Comparison of ENCODE assay signal across 22 mouse cellular contexts in genomic region chr17:79937921-79938601, GRCm38 (mm10). TPM values are rescaled to one million over a fixed set of nuclear protein-coding genes. Genes with fewer than 3 reads are reported as not detected.
DNase-seq lines count a peak whose midpoint lies in the region; ATAC-seq and TF ChIP-seq lines count a peak whose summit lies in the region.
"Had no signal": no experiment of that assay in that cellular context is flagged by ENCODE, and none has a peak within 500 bp of the region (broad histone marks: within the 10 kb centered on the region; RNA-seq: fewer than 3 reads in every experiment).

No protein-coding gene starts in this region.

- no peaks in the 10 kb centered on the region for H3K4me1 ChIP-seq in forebrain, postnatal 0 days (ENCODE audit: insufficient read depth)
- no peaks in the 10 kb centered on the region for H3K4me1 ChIP-seq in forebrain, embryonic 11.5 days (replicated peaks; ENCODE audit: control insufficient read depth, insufficient read depth, low read length)
- no peaks in the 10 kb centered on the region for H3K4me1 ChIP-seq in stomach, embryonic 16.5 days (ENCODE audit: control insufficient read depth, insufficient read depth, low read length)
- H3K4me1 ChIP-seq in stomach, postnatal 0 days (replicated peaks; ENCODE audit: control insufficient read depth, insufficient read depth): no peaks in the 10 kb centered on the region
- H3K4me1 ChIP-seq: neural tube, embryonic 15.5 days; stomach, embryonic 15.5 days had no signal

- H3K27ac ChIP-seq in forebrain, postnatal 0 days (ENCODE audit: low read depth, low read length): no peak overlapping the region
- no peak overlapping the region for H3K27ac ChIP-seq in forebrain, embryonic 11.5 days (ENCODE audit: low read depth, low read length)
- H3K27ac ChIP-seq in stomach, embryonic 16.5 days (ENCODE audit: low read length): no peak overlapping the region
- H3K27ac ChIP-seq in stomach, postnatal 0 days (replicated peaks): no peak overlapping the region
- H3K27ac ChIP-seq: limb, embryonic 15.5 days; neural tube, embryonic 15.5 days; stomach, embryonic 15.5 days had no signal

- no peak overlapping the region for H3K4me2 ChIP-seq in forebrain, postnatal 0 days (ENCODE audit: low read depth)
- no peak overlapping the region for H3K4me2 ChIP-seq in forebrain, embryonic 11.5 days (ENCODE audit: low read depth, low read length, severe bottlenecking)
- no peak overlapping the region for H3K4me2 ChIP-seq in stomach, embryonic 16.5 days (ENCODE audit: low read depth, low read length)
- no peak overlapping the region for H3K4me2 ChIP-seq in stomach, postnatal 0 days (replicated peaks; ENCODE audit: low read depth)
- H3K4me2 ChIP-seq: limb, embryonic 15.5 days; midbrain, embryonic 11.5 days; neural tube, embryonic 15.5 days; stomach, embryonic 15.5 days had no signal

- H3K9ac ChIP-seq in forebrain, postnatal 0 days: no peak overlapping the region
- H3K9ac ChIP-seq in forebrain, embryonic 11.5 days (ENCODE audit: low read length): no peak overlapping the region
- no peak overlapping the region for H3K9ac ChIP-seq in stomach, embryonic 16.5 days (ENCODE audit: low read length)
- H3K9ac ChIP-seq in stomach, postnatal 0 days (ENCODE audit: low read length): no peak overlapping the region
- H3K9ac ChIP-seq: limb, embryonic 15.5 days; neural tube, embryonic 15.5 days; stomach, embryonic 15.5 days had no signal

- peak; percentile 51 for DNase-seq in forebrain, postnatal 0 days
- no peak for DNase-seq in forebrain, embryonic 11.5 days (ENCODE audit: low spot score)
- DNase-seq in stomach, postnatal 0 days (ENCODE audit: low spot score): no peak
- DNase-seq in gonadal fat pad, adult 2 months (ENCODE audit: low read depth): peak; percentile 63
- DNase-seq in cerebellum, adult 11 months: no peak
- no peak for DNase-seq in Muller cell, postnatal 12 days (ENCODE audit: inconsistent ontology term)
- DNase-seq in thymus, postnatal 4 days: no peak
- DNase-seq: cerebellum, adult 9-11 months; embryo, embryonic 11 days; gastrocnemius, postnatal 25 days; kidney, postnatal 10 days; layer of hippocampus, adult 9-11 months; lung, postnatal 36 days; retina, postnatal 1 day; thymus, postnatal 36 days had no signal

- H3K9me3 ChIP-seq in forebrain, postnatal 0 days (ENCODE audit: low read length): no peaks in the 10 kb centered on the region
- no peaks in the 10 kb centered on the region for H3K9me3 ChIP-seq in forebrain, embryonic 11.5 days (ENCODE audit: control insufficient read depth, low read length)
- no peaks in the 10 kb centered on the region for H3K9me3 ChIP-seq in stomach, embryonic 16.5 days (replicated peaks; ENCODE audit: control insufficient read depth, low read length)
- H3K9me3 ChIP-seq in stomach, postnatal 0 days (ENCODE audit: control insufficient read depth, low read length): no peaks in the 10 kb centered on the region
- H3K9me3 ChIP-seq: limb, embryonic 15.5 days; neural tube, embryonic 15.5 days; stomach, embryonic 15.5 days had no signal

- H3K27me3 ChIP-seq in forebrain, postnatal 0 days (ENCODE audit: insufficient read depth, low read length): no peaks in the 10 kb centered on the region
- no peaks in the 10 kb centered on the region for H3K27me3 ChIP-seq in forebrain, embryonic 11.5 days (ENCODE audit: control insufficient read depth, insufficient read depth, low read length)
- H3K27me3 ChIP-seq in stomach, embryonic 16.5 days (ENCODE audit: control insufficient read depth, insufficient read depth, low read length): no peaks in the 10 kb centered on the region
- no peaks in the 10 kb centered on the region for H3K27me3 ChIP-seq in stomach, postnatal 0 days (ENCODE audit: control insufficient read depth, insufficient read depth, low read length)
- H3K27me3 ChIP-seq: neural tube, embryonic 15.5 days; stomach, embryonic 15.5 days had no signal

- H3K36me3 ChIP-seq in forebrain, postnatal 0 days (ENCODE audit: insufficient read depth): no peaks in the 10 kb centered on the region
- no peaks in the 10 kb centered on the region for H3K36me3 ChIP-seq in forebrain, embryonic 11.5 days (ENCODE audit: control insufficient read depth, insufficient read depth, low read length)
- no peaks in the 10 kb centered on the region for H3K36me3 ChIP-seq in stomach, embryonic 16.5 days (ENCODE audit: control insufficient read depth, insufficient read depth, low read length)
- no peaks in the 10 kb centered on the region for H3K36me3 ChIP-seq in stomach, postnatal 0 days (ENCODE audit: control insufficient read depth, insufficient read depth, low read length)
- H3K36me3 ChIP-seq: limb, embryonic 15.5 days; neural tube, embryonic 15.5 days; stomach, embryonic 15.5 days had no signal

- ATAC-seq in forebrain, postnatal 0 days: peak; percentile 14; the same call in 1 of the 2 replicates
- no peak for ATAC-seq in forebrain, embryonic 11.5 days (replicated peaks; ENCODE audit: low FRiP score)
- 0 out of 2 replicates have a peak, but pooled peaks have one; percentile 50 for ATAC-seq in stomach, embryonic 16.5 days (ENCODE audit: insufficient read depth, low FRiP score)
- no peak for ATAC-seq in stomach, postnatal 0 days (ENCODE audit: low FRiP score, low TSS enrichment)
- ATAC-seq: inflammation-experienced regulatory T-cells, adult 6 months had no signal

- WGBS in forebrain, postnatal 0 days: 61% methylated on average over 10 of the region's 10 CpGs
- WGBS in forebrain, embryonic 11.5 days: 88% methylated on average over 10 of the region's 10 CpGs
- WGBS in stomach, embryonic 16.5 days: 69% methylated on average over 10 of the region's 10 CpGs
- 74% methylated on average over 10 of the region's 10 CpGs for WGBS in stomach, postnatal 0 days

- no peak overlapping the region for H3K4me3 ChIP-seq in forebrain, postnatal 0 days (ENCODE audit: low read depth, low read length)
- no peak overlapping the region for H3K4me3 ChIP-seq in forebrain, embryonic 11.5 days (ENCODE audit: low read depth, low read length)
- H3K4me3 ChIP-seq in stomach, embryonic 16.5 days (replicated peaks; ENCODE audit: low read length): no peak overlapping the region
- H3K4me3 ChIP-seq in stomach, postnatal 0 days (ENCODE audit: low read depth, low read length): no peak overlapping the region
- H3K4me3 ChIP-seq: erythroblast, embryonic 14.5 days; limb, embryonic 15.5 days; neural tube, embryonic 15.5 days; stomach, embryonic 15.5 days had no signal

- TF ChIP-seq CTCF in forebrain, postnatal 0 days (IDR thresholded peaks at IDR 0.05; ENCODE audit: low read depth): no peak
- TF ChIP-seq CTCF in stomach, postnatal 0 days (IDR thresholded peaks at IDR 0.05; ENCODE audit: low read depth): no peak

- no peak for TF ChIP-seq EP300 in stomach, postnatal 0 days (optimal IDR thresholded peaks at IDR 0.05)

RNA-seq across cellular contexts. Expression of gene Atl2, which starts 42.1 kb away (rescaled TPM):
- 28.4 and 34.1 TPM in 2 replicates for total RNA-seq in forebrain, postnatal 0 days (2014; rRNA removed)
- 16.7 and 27.2 TPM in 2 replicates for polyA plus RNA-seq in forebrain, postnatal 0 days (2015; fragmentation: Nextera tagmentation; extraction: Ambion mirVana)
- polyA plus RNA-seq in forebrain, embryonic 11.5 days (2014; fragmentation: Nextera tagmentation; extraction: Ambion mirVana): 38.6 and 46.7 TPM in 2 replicates
- polyA plus RNA-seq in stomach, embryonic 16.5 days (2015; fragmentation: Nextera tagmentation; extraction: Ambion mirVana): 46.5 and 46.6 TPM in 2 replicates
- 22.6 and 25.2 TPM in 2 replicates for polyA plus RNA-seq in stomach, postnatal 0 days (2015; fragmentation: Nextera tagmentation; extraction: Ambion mirVana)
- polyA plus RNA-seq in gonadal fat pad, adult 2 months (2012; rRNA removed): 14.8 and 17.3 TPM in 2 replicates

Comparison
In these comparisons a context has a peak if more than half of its experiments do, and no peak if none do; other contexts are left out.
1. ATAC-seq: peak in forebrain, postnatal 0 days (single experiment) and stomach, embryonic 16.5 days (single experiment); none in forebrain, embryonic 11.5 days (single experiment) and stomach, postnatal 0 days (single experiment).
2. DNase-seq: peak in forebrain, postnatal 0 days (single experiment) and gonadal fat pad, adult 2 months (single experiment); none in forebrain, embryonic 11.5 days (single experiment), stomach, postnatal 0 days (single experiment), cerebellum, adult 11 months (single experiment), Muller cell, postnatal 12 days (single experiment) and thymus, postnatal 4 days (single experiment).